Mouse (Mus musculus) retina, embryonic 14.5 days (tissue): Measurements from ENCODE around the gene Prr9.
A peak's percentile ranks its signal among the peaks of the same experiment; 100 is the strongest.

Experiments
- DNase-seq: peaks from one replicate; pipeline ENCODE4 v3.0.0-alpha.2; 2015; ENCODE audit warnings: low spot score

Prr9 gene

GRCm38 (mm10) chr3:92123847-92124246 is at the start of gene Prr9:
Gene Prr9, minus strand, starts transcription at chr3:92123947.
- DNase-seq, result no peak

- no peak for DNase-seq
Observed at GRCm38 (mm10) chr3:92169847-92170246, 46.1 kb upstream of the Prr9 start.

- peak; percentile 82 for DNase-seq
Observed at GRCm38 (mm10) chr3:92153322-92153721, 29.6 kb upstream of the Prr9 start.

DNA sequence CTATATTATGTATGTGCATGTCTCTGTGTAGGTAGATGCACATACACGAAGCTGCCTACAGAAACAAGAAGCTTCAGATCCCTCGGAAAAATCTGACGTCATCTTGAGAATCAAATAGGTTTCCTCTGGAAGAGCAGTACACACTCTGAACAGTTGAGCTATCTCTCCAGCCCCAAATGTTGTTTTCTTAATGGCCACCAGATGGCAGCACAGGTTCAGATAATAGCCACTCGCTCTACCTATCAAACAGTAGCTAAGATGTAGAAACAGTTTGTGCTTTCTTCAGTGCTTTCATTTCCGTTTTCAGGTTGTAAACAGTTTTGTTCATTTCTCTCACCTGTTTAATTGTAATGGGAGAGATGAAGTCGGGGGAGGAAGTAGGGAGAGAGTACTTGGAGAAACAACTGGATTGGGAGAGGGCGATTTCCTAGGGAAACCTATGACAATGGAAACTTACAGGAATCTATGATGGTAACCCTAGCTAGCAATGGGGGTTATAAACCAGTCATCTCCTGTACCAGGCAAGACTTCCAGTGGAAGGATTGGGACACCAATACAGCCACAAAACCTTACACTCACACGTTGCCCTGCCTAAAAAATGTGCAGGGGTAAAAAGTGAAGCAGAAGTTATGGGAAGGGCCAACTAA is 27.0 kb upstream of the Prr9 start:
- DNase-seq, result peak; percentile 90

DNA sequence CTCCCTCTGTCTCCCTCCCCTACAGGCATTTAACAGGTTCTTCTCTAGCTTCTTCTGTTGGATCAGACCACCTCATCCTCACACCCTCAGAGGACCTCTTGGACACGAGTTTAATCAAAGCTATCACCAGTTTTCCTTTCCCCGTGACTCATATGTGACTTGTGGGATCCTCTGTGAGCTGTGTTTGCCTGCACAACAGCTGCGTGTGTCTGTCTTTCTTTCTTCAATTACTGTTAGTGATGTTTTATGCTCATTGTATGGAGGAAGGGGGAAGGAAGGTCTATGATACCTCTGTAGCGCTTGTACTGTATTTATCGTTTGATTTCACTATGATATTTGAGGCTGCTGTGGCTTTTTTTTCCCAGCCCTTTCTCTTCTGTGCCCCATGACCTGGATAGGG is 24.2 kb upstream of the Prr9 start:
- DNase-seq, result no peak

- DNase-seq, result peak; percentile 16
Observed at GRCm38 (mm10) chr3:92147420-92147819, 23.7 kb upstream of the Prr9 start.

DNA sequence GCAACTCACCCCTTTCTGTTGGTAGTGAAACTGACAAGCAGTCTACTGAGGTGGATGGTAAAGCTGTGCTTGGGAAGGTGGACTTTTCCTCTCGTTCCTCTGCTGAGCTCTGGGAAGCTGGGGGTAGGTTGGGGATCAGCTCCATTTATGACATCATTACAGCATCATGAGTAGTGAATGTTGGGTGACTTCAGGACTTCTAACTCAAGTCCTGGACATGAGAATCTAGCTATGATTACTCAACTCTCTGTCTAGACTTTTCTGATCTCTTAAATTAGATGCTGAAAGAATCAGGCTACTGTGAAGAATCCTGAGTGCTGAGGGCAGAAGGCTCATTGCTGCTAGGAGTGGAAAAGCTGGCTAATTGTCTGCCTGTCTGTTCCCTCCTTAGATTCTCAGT is 18.9 kb upstream of the Prr9 start, which contains the start of gene Lelp1:
TSS of gene Lelp1 (minus strand) at position 101 of the 400 bp plus-strand sequence.
- DNase-seq, result no peak

- DNase-seq, result no peak
Observed at GRCm38 (mm10) chr3:92120902-92121301, 2.8 kb downstream of the Prr9 start.

- peak; percentile 42 for DNase-seq
Observed at GRCm38 (mm10) chr3:92117930-92118329, 5.8 kb downstream of the Prr9 start.

GRCm38 (mm10) chr3:92111526-92111925 is 12.2 kb downstream of the Prr9 start:
- no peak for DNase-seq

GRCm38 (mm10) chr3:92110790-92111189 is 13.0 kb downstream of the Prr9 start:
- DNase-seq, result peak; percentile 22

DNA sequence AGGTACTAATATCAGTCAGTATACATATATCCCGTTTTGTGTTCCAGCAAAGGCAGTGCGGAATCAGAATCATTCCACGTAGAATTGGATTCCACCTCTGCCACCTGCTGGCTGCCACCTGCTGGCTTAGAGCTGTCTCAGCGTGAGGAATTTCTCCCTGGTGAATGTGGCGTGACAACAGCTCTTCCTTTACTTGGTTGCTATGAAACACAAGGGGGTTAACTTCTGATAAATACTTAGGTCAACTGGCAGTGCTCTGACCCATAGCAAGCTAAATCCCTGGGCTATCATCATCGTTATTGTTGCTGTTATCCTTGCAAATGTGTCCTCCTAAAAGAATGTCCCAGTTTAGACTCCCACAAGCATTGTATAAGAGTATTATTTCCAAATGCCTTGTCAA is 17.2 kb downstream of the Prr9 start:
- DNase-seq, result peak; percentile 60

- DNase-seq, result no peak
Observed at GRCm38 (mm10) chr3:92083042-92083441, 40.7 kb downstream of the Prr9 start, which contains the start of gene Lor. Gene Lor, minus strand, starts transcription at chr3:92083142.

DNA sequence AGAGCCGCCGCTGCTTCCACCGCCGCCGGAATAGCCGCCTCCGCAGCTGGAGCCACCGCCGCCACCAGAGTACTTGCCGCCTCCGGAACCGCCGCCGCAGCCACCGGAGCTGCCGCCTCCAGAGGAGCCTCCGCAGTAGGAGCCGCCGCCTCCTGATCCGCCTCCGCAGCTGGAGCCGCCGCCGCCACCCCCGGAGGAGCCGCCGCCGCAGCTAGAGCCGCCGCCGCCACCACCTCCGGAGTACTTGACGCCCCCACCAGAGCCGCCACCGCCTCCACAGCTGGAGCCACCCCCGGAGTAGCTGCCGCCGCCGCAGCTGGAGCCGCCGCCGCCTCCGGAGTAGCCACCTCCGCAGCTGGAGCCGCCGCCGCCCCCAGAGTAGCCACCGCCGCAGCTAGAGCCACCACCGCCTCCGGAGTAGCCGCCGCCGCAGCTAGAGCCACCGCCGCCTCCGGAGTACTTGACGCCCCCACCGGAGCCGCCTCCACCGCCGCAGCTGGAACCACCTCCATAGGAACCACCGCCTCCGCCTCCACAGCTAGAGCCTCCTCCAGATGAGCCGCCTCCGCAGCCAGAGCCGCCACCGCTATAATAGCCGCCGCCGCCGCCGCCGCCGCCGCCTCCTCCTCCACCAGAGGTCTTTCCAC is 42.3 kb downstream of the Prr9 start:
- peak; percentile 64 for DNase-seq

DNA sequence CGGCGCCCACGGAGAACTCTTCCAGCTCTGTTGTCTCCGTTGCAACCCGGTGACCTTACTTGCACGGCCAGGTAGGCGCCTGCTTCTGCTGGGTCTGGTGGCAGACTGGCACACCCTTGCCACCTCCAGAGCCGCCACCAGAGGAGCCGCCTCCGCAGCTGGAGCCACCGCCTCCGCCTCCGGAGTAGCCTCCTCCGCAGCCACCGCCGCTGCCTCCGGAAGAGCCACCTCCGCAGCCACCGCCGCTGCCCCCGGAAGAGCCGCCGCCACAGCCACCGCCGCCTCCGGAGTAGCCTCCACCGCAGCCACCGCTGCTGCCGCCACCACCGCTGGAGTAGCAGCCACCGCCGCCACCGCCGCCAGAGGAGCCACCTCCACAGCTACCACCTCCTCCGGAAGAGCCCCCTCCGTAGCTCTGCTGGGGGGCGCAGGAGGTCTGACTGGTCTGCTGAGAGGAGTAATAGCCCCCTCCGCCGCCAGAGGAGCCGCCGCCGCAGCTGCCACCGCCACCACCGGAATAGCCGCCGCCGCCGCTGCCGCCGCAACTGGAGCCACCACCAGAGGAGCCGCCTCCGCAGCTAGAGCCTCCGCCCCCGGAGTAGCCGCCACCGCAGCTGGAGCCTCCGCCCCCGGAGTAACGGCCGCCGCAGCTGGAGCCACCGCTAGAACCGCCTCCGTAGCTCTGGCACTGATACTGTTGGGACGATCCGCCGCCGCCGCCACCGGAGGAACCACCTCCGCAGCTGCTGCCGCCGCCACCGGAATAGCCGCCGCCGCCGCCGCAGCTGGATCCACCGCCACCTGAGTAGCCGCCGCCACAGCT is 43.1 kb downstream of the Prr9 start:
- DNase-seq, result peak; percentile 76
